Mouse (Mus musculus) cortical plate, adult 2 months (tissue): ENCODE results near the gene Arhgap5.

Source experiments
- CTCF ChIP-seq: fragments of 200-500 bp; IDR thresholded peaks from 2 replicates; pipeline ENCODE4 v1.5.1; 2011; ENCODE audit warnings: mild to moderate bottlenecking, control low read depth, low read length; ENCODE audit not compliant: insufficient read depth; ENCODE audit errors: extremely low read depth
- POLR2A ChIP-seq: fragments of 200-500 bp; IDR thresholded peaks from 2 replicates; pipeline ENCODE4 v1.6.1; 2011; ENCODE audit warnings: mild to moderate bottlenecking, low read length, control low read depth; ENCODE audit not compliant: insufficient read depth; ENCODE audit errors: extremely low read depth

DNA sequence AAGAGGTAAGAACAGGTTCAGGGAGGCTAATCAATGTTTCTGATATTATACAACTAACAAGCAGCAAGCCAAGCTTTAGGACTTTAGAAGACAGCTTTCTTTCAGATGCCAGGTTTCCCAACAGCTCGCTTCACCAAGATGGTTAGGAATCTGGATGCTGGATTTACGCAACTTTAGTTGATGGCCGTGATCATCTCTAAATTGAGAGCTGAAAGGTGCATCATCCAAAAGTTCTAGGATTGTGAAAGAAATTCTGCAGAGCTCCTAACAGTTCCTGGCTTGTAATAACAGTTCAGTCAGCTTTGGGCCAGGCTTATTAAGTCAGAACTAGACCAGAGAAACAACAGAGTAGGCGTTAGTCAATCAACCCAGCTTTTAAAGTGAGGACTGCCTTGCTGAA, 32.2 kb upstream of the Arhgap5 start:
- TF ChIP-seq POLR2A: no peak
- TF ChIP-seq CTCF: no peak
